Mouse (Mus musculus) left cerebral cortex, postnatal 25 days (tissue): ENCODE measurements around the gene Frmd4b. TPM values are rescaled to one million over a fixed set of nuclear protein-coding genes. Genes with fewer than 3 reads are reported as not detected.

Experiments
- DNase-seq, 2 experiments: peaks; one replicate each; pipeline ENCODE4 v3.0.0; 2022; ENCODE audit warnings: low spot score in 2 of 2, mixed read lengths in 1 of 2
- intact Hi-C: fragments of 180-260 bp; cut with DNase I; formaldehyde crosslinking; loops from one replicate; pipeline ENCODE4 v1.15.1; 2025
- total RNA-seq, 2 experiments: library from RNA; stranded (reverse); gene quantifications; 2 replicates each; pipeline ENCODE4 v1.2.3; 2021

The Frmd4b gene
- total RNA-seq, 2 experiments from 2014 or later = 16.4 to 17.6 TPM

DNA sequence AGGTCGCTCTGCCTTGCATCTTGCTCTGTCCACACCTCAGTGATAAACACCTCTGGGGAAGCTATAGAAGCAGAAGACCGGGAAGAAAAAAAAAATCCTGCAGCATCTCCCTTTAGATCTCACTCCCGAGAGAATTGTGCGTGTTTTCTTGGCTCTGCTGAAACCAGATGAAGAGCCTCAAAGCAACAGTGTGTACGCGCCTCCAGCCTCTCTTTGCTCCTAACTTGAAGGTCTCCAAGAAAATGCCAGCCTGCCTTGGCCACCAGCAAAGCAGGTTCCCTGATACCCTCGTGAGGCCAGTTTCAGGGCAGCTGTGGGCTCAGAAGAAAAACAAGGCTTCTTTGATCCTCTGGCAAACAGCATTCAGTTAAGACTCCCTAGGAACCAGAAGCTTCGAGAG lies 129.1 kb downstream of the Frmd4b start:
- DNase-seq = no peak
- intact Hi-C loops = no loop called here

DNA sequence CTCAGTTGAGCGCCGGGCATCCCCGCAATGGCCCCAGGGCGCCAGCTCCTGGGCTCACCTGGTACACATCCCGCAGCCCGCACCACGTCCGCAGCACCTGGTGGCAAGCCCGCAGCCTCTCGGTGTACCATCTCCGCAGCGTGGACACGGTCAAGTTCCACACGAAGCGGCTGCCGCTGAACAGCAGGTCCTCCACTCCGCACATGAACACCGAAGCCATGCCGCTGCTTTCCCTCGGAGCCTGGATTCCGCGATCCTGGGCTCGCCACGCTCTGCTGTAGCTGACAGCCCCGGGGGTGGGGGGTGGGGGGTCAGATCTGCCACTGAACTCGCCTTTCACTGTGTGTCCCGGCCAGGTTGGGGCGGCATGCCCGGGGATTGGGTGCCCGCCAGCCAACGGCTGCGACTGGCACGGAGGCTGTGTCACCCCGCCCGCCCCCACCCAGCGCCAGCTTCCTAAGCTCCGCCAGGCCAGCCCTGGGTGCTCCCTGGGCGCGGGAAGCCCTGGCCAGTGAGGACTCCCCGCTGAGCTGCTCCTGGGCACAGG lies 129.7 kb downstream of the Frmd4b start:
- peak; percentile 44 to 50 for DNase-seq
- intact Hi-C loops = no loop called here

DNA sequence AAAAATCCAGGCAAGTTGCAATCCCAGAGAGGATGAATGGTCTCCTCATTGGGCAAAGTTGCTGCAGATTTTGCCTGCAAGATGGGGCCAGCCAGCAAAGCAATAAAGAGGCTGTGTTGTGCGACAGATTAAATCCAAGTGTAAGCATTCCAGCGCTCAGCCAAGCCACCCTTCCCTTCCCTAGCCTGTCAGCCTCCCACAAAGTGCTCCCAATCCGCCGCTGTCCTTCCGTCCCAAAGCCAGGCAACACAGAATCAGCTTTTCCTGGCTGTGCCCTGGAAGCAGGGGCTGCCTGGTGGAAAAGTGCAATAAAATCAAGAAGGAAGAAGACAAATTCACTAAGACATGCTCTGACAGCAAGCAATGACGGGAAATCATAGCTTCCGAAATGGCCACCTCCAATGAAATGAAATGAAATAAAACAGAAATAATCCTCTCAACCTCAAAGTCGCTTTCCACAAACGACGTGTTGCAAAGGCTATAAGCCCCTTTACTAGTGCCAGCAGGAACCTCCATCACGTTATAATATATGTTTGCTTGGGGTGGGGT lies 130.5 kb downstream of the Frmd4b start:
- peak in 1 of 2 experiments; percentile 20 for DNase-seq
- intact Hi-C loops = no loop called here

DNA sequence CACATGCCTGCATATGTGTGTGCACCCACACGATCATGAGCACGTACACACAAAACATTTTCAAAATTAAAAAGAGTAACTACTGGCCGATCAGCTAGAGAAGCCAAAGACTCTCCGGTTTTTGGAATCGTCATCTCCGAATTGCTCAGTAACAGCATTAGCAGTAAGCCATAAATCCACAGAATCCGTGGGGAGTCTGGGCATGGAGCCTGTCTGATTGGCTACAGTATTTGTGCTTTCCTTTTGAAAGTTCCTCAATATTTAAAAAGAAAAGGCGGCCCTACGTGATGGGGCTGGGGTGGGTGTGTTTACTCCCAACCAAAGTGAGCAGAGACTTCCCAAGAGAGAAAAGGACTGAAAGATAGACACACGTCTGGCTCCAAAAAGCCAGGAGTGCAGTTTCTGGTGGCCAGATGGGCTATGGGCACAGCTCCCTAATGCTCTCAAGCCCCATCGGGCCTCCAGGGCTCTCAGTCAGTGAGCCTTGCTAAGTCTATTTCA lies 131.4 kb downstream of the Frmd4b start:
- no peak for DNase-seq

DNA sequence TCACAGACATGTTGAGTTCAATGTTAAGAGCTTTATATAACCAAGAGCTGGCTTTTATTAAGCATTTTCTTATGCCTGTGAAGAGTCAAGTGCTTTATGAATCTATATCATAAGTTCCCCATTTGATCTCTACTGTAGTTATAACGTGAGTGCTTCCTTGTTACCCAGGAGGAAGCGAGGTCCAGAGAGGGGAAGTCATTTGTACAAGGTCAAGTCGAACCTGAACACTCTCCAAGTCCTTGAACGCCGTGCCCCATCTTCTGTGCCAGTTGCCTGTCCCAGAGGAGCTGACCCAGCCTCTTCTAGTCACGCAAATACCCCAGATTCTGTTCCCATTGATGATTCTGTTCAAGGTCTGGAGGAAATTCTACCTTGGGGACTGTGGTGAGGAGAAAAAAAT lies 135.4 kb downstream of the Frmd4b start:
- no peak for DNase-seq
- intact Hi-C loops = no loop called here

More for the DNA sequence above, 131.4 kb downstream of the Frmd4b start:
- intact Hi-C loops = no loop called here

DNA sequence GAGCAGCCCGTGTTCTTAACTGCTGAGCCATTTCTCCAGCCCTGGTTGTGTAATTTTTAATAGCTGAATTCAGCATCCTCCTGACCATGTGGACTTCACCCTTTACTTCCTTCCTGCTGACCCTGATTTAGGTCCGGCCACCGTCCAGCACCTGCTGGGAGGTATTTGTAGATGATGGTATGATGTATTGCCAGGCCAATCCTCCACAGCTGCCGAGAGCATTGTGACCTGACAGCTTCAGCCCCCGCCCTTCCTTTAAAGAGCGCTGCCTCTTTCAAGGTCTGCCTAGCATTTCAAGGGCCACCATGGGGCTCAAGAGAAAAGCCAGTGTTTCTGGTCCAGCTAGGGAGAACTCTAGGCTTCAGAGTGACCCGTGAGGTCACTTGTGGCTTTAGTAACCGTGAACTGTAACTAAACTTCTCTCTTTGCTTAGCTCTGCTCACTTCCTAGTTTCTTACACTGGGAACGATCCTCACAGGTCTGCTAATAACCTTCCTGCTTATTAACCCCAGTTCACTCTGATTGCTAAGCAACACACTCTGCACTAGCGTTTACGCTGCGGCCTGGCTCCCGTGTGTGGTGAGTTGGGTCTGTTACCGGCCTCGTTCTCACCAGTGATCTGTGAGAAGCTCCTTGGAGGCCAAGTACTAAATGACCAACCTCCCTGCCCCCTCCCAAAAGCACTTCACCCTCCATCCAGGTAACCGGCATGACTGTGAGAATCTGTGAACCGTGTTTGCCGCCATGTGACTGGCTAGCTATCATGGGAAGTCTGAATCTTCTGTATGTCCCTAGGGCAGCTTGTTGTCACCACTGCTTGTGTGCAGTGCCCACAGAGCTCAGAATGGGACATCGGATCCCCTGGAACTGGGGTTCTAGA lies 138.1 kb downstream of the Frmd4b start:
- intact Hi-C loops = no loop called here
- DNase-seq = no peak

DNA sequence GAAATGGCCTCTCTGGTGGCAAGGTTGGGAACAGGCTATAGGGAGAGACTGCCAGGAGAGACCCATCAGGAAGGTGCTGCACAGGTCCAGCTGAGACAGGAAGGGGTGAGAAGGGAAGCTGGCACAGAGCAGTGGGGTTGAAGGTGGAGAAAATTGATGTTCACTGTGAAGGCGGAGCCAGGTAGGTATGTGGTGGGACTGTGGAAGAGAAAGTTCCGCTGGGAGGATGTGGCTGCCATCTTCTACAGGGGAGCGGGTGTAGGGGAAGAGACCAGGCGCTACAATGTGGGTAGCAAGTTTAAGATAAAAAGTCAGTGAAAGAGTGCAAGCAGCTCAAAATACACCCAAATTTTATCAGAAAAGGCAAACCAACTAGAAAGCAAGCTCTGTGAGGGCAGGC lies 143.7 kb downstream of the Frmd4b start:
- no peak for DNase-seq
- intact Hi-C loops = no loop called here

DNA sequence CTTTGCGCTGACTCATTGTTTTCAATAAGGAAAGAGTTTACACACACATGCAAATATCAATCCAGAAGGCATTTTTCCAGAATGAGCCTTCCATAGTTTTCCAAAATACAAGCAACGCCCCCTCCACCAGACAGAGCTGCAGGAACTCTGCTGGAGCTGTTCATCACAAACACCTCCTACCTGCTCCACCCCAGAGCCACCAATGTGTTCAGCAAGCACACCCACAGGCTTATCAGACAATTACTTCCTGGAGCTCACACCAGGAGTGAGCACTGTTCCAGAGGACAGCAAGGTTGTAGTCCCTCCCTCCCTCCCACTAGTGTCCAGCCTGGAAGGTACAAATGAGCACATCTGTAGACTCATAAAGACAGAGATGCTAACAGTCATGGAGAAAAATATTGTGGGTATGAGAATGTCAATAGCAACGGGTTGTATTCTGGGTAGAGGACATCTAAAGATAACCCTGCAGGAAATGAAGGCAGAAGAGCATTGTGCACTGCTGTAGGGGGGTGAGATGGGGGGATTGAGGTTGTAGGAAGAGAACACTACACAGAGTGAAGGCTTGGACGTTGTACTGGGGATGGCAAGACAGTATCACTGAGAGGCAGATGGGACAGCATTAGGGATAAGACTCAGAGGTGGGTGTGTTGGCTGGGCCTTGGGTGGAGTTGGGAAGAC lies 144.3 kb downstream of the Frmd4b start:
- intact Hi-C loops = no loop called here
- peak in 1 of 2 experiments; percentile 39 for DNase-seq

DNA sequence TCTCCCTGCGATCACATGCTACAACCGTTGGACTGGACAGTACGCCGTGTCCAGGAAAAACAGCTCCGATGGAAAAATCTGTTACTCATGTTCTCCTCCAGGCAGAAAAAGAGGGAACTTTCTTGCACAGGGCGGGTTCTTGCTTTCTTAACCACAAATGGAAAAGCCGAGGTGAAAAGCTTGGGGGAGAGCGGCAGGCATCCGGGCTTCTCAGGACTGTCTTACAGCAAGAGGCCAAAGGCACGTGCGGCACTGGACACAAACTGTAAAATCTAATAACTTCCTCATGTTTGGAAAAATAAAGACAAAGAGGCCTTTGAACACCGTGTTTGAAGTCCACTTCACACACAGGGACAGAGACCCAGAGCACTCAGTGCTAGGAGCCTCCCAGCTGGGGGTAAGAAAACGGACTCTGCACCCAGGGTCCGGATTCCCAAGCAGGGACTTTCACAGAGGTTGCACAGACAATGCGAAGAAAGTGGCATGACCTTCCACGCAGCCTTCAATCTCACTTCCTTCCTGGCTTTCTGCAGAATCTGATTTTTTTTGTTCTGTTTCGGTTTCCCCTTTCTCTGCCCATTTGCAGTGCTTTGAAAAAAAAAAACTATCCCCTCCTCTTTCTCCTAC lies 153.3 kb downstream of the Frmd4b start:
- no peak for DNase-seq
- intact Hi-C loops = no loop called here

DNA sequence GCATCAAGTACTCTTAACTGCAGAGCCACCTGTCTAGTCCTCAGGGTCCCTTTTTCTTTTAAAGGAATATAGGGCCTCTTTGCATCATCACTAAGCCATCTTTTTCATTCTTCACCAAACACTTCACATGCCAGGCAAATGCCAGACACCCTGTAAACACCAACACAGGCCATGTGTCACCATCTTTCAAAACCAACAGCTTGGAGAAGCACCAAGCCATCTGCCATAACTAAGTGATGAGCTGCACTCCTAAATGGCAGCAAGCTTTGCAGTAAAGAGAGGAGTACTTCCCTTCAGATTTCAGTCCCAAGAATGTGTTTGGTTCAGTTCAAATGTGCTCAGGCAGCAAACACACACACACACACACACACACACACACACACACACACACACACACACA lies 154.9 kb downstream of the Frmd4b start:
- intact Hi-C loops = no loop called here
- DNase-seq = no peak

DNA sequence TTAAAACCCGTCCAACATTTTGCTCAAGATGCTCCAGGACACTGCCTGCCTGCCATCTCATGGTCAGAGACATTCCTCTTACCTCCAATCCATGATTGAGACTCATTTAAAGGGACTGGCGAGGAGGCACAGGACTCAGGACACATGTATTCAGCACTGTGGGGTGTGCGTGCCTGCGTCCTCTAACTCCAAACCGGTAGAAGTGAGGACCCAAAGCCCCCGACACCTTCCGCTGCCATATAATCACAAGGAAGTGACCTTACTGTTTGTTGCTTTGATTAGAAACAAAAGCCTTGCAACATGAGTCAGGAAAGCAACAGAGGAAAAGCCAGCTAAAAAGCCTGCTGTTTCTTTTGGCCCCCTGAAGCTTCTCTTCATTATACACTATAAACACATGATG lies 158.2 kb downstream of the Frmd4b start:
- no peak for DNase-seq
- intact Hi-C loops = no loop called here

DNA sequence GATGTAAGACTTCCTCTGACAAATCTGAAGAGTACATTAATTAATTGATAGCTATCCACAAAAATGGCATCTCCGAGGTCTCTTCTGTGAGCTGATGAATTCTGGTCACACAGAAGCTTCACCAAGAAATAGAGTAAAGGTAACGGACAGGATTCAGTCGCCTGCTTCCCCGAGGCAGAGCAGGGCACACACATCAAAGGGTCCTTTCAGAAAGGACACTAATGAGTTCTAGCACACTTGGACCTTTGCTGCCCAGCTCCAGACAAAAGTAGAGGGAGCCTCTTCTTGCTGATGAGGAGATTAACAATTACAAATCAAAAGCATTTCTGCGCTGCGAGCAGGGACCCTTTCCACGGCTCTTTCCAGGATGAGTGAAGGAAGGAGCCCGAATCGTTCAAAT lies 159.0 kb downstream of the Frmd4b start:
- no peak for DNase-seq
- intact Hi-C loops = no loop called here

DNA sequence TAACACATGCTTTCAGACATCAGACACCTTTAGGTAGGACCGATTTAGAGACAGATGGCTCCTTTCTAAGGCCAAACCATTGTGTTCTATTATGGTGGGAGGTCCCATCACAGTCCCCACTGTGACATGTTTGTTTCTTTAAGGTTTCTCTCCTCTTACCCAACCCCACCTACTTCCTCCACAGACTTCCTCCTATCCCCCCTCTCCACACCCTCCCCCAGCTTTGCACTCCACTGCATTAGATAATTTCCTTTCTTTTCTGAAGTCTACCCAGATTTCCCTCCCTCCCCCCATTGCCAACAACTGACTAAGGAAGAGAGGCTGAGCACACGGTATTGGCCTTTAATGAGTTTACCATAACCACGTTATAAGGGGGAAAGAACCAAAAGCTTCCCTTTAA lies 159.4 kb downstream of the Frmd4b start:
- peak in 1 of 2 experiments; percentile 11 for DNase-seq
- intact Hi-C loops = no loop called here

DNA sequence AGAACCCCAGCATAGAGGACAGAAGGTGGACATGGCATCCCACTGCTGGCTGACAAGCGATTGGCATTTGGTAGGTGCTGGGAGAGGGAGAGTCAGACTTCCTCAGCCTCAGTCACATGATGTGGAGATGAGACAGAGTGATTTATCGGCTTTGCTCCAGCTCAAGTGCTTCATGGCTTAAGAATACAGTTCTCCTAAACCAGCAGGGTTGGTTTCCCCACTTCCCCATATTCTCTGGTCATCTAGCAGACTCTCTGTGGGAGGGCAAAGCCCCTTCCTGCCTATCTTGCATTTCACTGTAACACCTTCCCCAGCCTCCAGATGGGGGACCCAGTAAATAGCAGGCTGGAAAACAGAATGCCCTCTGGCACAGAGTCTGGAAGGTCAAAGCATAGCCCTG lies 160.1 kb downstream of the Frmd4b start:
- peak in 1 of 2 experiments; percentile 14 for DNase-seq
- intact Hi-C loops = no loop called here

DNA sequence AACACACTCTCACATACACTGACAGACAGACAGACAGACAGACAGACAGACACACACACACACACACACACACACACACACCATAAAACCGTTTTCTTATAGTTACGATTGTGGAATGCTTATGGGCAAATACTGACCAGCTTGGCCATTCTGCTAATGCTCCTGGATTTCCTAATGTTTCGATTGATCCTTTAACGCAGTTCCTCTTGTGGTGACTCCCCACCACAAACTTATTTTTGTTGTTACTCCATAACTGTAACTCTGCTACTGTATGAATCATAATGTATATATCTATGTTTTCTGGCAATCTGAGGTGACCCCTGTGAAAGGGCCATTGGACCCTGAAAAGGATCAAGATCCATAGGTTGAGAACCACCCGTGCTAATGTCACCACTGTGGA lies 165.1 kb downstream of the Frmd4b start:
- intact Hi-C loops = no loop called here
- DNase-seq = no peak

DNA sequence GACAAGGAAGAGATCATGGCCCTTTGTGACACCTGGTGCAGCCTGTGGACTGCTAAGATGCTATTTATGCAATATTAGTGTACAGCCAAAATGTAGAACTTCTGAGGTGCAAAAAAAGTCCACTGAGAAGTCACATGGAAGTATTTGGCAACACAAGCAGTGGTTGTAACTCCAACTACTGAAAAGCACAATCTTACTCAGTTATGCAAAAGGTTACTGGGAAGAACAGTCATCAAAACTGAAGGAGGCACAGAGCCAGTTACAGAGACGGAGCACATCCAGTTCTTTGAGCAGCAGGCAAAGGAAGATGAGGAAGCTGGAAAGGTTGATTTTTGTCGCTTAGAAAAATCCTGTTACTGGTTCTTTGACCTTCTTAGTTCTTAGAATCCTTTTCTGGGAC lies 167.5 kb downstream of the Frmd4b start:
- DNase-seq = no peak
- intact Hi-C loops = no loop called here

DNA sequence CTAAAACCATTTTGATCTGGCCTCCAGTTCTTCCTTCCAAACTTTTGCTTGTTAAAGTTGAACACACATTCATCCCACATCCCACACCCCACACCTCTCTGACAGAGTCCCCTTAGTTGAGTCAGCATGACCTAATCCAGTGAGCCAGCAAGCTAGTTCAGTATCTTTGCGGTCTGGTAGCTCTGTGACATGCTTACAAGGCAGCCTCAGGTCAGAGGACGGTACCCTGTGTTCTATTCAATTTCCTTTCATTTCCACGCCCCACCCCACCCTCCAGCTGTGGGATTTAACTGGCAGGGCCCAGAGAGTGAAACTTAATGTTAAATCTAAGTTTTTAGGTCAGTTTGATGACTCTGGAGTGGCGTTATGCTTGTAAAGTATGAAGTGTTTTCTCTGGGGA lies 170.3 kb downstream of the Frmd4b start:
- intact Hi-C loops = no loop called here
- no peak for DNase-seq

DNA sequence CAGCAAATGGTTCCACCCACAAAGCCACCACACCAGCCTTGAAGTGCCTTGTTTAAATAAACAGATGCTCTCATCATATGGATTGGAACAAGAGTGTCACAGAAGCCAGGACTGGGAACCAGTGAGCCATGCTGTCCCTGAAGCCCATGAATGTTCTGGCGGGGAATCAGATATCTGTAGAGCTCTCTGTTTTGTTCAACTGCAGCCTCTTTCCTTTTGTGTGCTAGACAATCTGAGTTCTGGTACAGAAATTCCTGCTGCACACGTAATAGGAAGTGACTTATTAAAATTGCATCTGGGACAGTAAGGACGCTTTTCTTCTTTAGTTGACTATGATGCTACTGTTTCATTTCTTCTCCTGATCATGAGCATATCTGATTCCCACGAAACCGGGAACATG lies 173.2 kb downstream of the Frmd4b start:
- intact Hi-C loops = no loop called here
- DNase-seq = no peak

DNA sequence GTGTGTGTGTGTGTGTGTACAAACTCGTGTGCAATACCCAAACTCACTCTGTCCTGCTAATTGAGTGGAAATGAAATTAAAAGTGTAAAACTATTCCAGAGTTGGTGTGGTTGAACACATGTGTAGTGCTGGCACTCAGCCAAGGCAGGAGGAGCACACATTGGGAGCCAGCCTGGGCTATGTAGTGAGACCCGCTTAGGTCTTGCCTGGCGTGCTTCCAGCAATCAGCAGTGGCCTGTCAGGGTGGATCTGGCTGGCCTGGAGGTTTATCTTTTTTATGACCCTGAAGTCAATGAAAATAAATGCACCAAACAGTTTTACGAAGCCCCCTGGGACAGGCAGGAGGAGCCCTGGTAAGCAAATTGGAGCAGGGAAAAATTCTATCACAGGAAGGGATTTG lies 173.8 kb downstream of the Frmd4b start:
- intact Hi-C loops = no loop called here
- DNase-seq = no peak

DNA sequence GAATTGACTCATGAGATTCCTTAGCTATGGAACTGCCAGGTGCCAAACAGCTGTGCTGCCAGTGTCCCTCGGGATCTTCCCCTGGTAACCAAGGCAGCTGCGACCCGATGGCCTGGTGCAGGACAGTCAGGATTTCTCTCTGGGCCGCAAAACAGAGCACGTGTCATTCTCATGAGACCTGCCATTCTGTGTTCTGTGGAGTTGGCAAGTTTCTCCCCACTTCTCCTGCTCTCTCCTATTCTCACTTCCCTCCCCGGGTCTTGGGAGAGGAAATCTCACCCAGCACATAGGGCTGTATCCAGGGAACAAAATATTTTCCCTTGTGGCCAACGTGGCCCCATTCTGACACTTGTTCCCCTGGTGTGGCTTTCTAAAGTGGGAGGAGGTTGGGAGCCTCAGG lies 176.0 kb downstream of the Frmd4b start:
- intact Hi-C loops = no loop called here
- no peak for DNase-seq
